Mouse (Mus musculus) frontal cortex, postnatal 25 days (tissue): ENCODE measurements around the gene Dnajc13.
A peak's percentile ranks its signal among the peaks of the same experiment; 100 is the strongest.

Source experiments
- DNase-seq, 2 experiments: peaks; one replicate each; pipeline ENCODE4 v3.0.0; 2022; ENCODE audit warnings: low spot score in 2 of 2

Dnajc13 gene

DNA sequence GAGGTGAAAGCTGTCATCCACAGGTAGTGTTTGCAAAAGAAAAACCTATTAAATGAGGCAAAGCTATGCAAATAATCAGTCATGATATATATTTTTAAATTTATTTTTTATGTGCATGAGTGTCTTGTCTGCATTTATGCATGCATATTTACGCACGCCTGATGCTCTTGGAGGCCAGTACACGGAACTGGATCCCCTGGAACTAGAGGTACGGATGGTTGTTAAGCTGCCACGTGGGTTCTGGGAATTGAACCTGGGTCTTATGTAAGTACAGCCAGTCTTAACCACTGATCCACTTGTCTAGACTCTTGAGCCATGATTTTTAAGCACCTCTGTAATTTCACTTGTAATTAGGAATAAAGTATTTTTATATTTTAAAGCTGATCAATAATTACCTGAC lies 79.5 kb downstream of the Dnajc13 start:
- DNase-seq, result no peak

DNA sequence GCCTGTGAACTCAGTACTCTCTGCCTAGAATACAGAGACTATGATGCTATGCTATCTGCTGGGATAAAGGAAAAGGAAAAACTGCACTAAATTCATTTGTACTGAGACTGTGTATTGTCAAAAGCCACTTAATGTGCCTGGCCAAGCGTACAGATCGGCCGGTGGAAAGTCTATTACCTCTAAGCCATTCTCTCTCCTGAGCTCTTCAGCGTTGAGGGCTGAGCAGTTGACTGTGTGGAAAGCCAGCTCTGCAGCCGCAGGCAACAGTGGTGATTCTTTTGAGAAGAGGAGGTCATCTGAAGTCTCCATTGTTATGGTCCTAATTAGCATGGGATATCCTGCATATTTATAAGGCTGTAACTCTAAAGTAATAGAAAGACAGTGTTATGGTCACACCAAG lies 80.4 kb downstream of the Dnajc13 start:
- no peak for DNase-seq

DNA sequence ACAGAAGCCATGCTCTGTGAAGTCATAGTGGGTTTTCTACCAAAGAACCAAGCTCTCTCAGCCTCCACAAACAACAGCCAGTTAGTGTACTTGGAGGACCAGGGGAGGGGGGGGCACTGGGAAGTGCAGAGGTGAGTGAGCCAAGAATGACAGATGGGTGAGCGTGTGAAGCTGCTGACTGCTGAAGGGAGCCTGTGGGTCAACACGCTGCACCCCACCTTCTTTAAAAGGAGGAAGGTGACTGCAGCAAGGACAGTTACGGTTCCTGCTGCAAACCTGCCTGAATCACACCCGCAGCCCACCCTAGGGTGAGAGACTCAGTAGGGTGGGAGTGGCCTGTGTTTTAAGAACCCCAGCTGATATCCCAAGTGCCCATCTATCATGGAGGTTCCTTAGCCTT lies 81.1 kb downstream of the Dnajc13 start:
- DNase-seq, result no peak

- peak in 1 of 2 experiments; percentile 29 for DNase-seq
Measured at GRCm38 (mm10) chr9:104180046-104180445, 82.7 kb downstream of the Dnajc13 start.

GRCm38 (mm10) chr9:104172342-104172741 lies 90.4 kb downstream of the Dnajc13 start:
- no peak for DNase-seq

GRCm38 (mm10) chr9:104171651-104172050 lies 91.1 kb downstream of the Dnajc13 start:
- DNase-seq, result no peak

DNA sequence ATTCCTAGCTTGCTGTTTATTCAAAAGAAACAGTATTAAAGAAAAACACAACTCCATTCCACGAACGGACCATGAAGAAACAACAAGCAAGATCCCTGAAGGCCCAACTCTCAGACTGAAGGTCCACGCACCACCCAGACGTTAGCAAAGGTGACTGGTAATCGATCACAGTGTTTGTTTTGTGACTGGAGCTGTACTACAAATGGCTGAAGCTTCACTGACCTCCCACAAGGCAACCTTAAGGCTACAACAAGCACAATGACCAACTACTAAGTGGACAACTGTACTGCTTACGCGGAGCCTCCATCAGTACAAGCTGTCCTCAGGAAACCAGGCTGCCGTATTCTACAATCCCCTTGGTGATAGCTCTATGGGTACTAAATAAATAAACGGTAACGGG lies 92.7 kb downstream of the Dnajc13 start:
- no peak for DNase-seq

- DNase-seq, result no peak
Measured at GRCm38 (mm10) chr9:104165926-104166325, 96.8 kb downstream of the Dnajc13 start.

- DNase-seq, result no peak
Measured at GRCm38 (mm10) chr9:104164194-104164593, 98.5 kb downstream of the Dnajc13 start.

DNA sequence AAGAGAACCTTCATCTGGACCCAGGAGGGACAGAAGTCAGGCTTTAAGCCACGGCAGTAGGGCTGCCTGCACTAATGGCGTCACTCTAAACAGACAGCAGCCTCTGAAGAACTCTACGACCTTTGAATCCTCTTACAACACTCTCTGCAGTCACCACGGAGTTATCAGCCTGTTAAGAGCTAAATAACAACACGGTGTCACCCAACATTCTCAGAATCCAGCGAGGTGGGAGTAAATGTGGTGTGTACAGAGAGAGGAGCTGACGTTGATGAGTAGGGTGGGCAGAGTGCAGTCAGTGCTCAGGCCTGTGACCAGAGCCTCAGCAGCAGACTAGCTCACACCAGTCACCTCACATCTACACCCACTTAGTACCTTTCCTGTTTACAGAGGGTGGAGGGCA lies 101.6 kb downstream of the Dnajc13 start:
- DNase-seq, result no peak

DNA sequence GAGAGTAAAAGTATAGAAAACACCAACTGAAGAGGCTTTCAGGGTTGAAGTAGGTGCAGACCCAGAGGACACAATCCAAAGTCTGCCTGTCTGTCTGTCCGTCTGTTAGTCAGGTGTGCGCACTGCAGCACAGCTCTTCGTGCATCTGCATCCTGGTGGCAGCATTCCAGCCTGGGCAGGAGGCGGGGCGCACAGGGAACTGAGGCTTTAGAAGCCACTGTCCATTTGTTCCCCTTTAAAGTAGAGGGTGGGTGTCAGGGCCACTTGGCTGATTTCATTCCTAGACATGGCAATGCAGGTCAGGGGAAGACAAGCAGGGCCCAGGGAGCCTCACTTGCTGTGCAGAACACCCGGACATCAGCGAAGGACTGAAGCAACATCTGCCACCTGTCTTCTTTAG lies 105.4 kb downstream of the Dnajc13 start:
- no peak for DNase-seq

GRCm38 (mm10) chr9:104156506-104156905 lies 106.2 kb downstream of the Dnajc13 start:
- DNase-seq, result no peak

- DNase-seq, result no peak
Measured at GRCm38 (mm10) chr9:104155100-104155715, 107.5 kb downstream of the Dnajc13 start.

GRCm38 (mm10) chr9:104152121-104152520 lies 110.6 kb downstream of the Dnajc13 start:
- DNase-seq, result no peak

DNA sequence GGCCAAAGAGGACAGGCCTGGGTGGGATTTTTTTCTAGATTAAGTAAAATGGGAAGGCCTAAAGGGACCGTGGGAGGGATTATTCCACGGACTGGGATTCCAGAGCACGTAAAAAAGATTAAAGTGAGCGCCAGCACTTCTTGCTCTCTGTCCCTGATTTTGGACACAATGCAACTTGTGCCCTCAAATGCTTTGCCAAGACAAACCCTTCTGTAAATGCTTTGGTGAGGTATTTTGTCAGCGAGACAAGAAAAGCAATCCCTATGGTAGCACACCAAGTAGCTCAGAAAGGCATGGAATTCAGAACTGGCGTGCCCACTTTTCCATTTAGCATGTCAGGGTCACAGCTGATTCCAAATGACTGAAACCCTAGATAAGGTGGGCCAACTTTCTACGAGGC lies 113.8 kb downstream of the Dnajc13 start:
- no peak for DNase-seq

DNA sequence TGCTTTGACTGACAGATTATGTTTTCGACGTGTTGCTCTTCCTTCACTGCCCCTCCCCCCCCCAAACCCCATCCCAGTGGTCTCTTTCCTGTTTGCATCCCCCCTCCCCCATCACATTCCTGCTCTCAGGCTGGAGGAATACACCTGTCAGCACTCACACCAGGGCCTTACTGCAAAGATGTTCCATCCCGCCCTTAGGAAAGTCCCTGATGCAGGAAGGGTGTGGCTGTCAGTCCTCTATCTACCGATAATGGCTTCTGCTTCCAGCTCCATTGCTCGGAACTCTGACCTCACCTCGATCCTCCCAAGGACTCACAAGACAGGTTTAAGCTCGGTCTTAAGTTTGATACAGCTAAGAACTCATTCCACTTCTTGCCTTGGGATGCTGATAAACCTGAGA lies 116.0 kb downstream of the Dnajc13 start:
- no peak for DNase-seq

DNA sequence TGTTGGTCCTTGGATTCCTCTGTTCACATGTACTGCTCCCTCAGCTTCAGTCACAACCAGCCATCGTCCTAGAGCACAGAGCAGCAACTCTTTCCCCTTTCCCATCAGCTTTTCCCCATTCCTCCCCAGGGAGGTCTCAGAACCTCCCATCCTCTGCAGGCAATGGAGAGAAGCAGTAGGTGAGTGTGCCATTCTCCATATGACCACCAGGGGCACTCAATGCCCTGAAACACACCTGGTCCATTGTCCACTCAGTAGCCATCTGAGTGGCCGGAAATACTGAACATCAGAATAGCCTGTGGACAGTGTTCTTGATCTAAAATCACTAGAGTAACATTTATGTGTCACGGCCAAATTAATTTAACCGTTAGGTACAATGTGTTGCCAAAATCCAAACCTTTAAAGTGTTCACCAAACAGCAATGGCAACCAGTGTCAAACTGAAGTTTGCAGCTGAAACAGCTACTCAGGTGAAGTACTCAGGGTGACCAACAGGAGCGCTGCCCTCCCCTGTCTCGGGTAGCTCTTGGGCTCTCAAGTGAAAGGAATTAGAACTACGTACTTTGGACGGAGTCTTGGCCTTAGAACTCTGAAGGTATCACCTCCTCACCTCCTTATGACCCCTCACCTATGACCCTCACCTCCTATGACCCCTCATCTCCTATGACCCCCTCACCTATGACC lies 118.3 kb downstream of the Dnajc13 start:
- no peak for DNase-seq

DNA sequence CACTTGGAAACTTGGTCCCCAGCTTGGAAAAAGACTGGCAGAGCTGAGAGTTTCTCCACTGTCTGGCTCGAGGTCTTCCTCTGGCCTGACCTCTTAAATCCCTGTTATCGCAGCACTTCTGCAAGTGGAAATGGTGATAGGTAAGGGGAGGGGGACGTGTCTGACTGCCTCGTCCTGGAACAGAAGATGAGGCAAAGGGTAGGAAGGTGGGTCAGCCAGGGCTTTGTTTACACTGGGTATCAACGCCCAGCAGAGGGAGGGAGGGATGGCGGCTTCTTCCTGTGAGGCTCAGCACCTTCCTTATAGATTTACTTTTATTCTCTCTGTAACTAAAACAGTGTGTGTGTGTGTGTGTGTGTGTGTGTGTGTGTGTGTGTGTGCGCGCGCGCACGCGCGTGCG lies 119.9 kb downstream of the Dnajc13 start:
- DNase-seq, result no peak

DNA sequence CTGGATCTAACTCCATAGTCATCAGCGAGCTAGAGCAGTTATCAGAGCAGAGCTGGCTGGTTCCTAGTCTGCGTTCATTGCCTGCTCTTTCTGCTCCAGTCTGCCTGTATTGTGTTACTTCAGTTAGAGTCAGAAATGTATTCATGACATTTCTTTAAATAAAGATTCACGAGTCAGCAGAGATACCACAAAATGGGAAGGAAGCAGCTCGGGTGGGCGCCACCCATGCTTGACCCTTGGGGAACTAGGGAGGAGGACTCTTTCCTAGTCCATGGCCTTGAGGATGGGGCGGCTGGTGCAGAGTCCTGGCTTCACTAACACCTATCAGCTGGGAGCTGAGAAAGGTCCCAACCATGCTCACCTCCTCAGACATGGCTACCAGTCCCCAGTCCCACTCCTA lies 122.4 kb downstream of the Dnajc13 start:
- DNase-seq, result no peak

DNA sequence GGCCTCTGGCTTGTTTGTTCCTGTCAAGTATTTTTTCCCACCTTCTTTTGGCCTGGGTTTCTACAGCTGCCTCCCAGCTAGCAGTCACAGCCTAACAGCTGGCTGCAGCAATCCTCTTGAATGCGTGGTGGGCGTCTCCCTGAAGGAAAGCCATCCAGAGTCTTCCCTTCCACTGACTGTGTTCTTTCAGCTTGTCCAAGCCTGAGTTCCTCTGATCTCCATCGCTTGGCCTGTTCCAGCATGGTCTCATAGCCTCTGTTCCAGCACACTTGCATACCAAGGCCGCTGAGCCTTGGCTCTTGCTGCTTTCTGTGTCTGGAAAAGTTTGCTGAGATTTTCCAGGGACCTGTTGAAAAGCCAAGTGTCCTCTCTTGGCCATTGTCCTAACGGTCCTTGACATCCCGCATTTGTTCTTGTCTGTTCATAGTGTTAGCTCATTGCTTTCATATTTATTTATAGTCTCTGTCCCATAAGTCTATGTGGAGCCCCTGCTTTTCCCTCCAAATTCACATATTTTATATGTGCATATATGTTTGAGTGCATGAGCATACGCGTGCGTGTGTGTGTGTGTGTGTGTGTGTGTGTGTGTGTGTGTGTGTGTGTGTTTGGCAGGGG lies 132.5 kb downstream of the Dnajc13 start:
- DNase-seq, result no peak

- DNase-seq, result no peak
Measured at GRCm38 (mm10) chr9:104128110-104128509, 134.6 kb downstream of the Dnajc13 start.

DNA sequence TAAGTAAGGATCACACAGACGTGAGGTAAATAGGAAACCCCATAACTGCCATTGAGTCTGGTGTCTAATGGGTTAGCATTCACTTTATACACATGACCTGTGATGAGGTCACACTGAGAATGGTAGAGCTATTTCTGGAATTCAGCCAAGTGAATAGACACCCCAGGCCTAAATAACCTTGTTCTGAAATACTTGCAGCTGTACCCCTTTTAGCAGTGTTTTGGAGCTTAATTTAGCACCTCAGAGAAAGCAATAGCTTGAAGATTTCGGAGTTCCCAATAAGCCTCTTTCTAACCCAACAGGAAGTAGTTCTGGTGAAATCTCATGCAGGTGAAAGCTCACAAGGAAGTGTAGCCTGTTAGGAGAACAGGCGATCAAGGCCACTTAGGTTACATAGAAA lies 135.9 kb downstream of the Dnajc13 start, which contains the start of gene Ackr4:
TSS of gene Ackr4 (minus strand) at position 101 of the 400 bp plus-strand sequence.
- DNase-seq, result no peak

GRCm38 (mm10) chr9:104123622-104124021 lies 139.1 kb downstream of the Dnajc13 start:
- DNase-seq, result no peak
